Mouse (Mus musculus): ENCODE measurements around the gene Slc39a3. TPM values are rescaled to one million over a fixed set of nuclear protein-coding genes. Genes with fewer than 3 reads are reported as not detected.

The Slc39a3 gene
- polyA plus RNA-seq, 1 experiment from 2014 or later, result 18.2 TPM

DNA sequence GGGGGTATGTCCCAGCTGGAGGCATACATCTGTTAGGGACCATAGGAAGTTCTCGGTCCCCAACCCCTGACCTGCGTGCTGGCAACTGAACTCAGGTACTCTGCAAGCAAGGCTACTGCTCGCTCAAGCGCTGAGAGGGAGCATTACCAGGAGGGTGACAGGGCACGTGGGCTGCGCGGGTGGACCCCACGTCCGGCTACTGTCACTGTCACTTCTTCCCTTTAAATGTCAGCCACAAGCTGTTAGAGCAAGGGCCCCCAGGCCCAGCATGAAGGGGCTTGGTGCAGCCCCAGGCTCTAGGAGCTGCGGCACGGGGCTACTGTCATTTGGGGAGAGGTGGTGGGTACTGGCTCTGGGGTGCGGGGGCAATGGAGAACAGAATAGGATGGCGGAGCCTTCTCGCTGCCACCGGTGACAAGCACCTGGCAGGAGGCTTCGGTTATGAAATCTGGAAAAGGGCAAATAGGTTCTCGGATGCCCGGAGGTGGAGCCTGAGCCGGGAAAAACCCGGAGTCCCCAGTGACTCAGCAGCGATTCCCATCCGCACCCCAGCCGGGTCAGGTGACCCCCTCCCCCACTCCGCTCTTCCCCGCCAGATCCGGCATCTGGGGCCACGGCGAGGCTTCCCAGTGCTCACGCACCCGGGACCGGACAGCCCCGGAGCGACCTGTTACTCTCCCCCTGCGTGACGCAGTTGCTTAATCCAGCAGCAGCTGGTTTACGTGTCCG lies 51.8 kb downstream of the Slc39a3 start:
- H3K27me3 ChIP-seq (ENCODE audit: control insufficient read depth, insufficient read depth, low read length), result peaks cover 3% of the 10 kb centered on the region; the same call in 1 of the 2 replicates
- H3K4me1 ChIP-seq (ENCODE audit: control insufficient read depth, insufficient read depth, low read length), result peaks cover 8% of the 10 kb centered on the region
- WGBS, result 10% methylated on average over 37 of the region's 37 CpGs
- no peaks in the 10 kb centered on the region for H3K9me3 ChIP-seq (replicated peaks; ENCODE audit: control insufficient read depth, low read length)
- H3K9ac ChIP-seq (ENCODE audit: low read length), result peak overlapping the region; percentile 58
- H3K4me3 ChIP-seq (replicated peaks; ENCODE audit: low read length), result peak overlapping the region; percentile 43
- peak overlapping the region; percentile 60 for H3K4me2 ChIP-seq (ENCODE audit: low read depth, low read length)
- H3K36me3 ChIP-seq (ENCODE audit: control insufficient read depth, insufficient read depth, low read length), result no peaks in the 10 kb centered on the region
- H3K27ac ChIP-seq (ENCODE audit: low read length), result peak overlapping the region; percentile 46; the same call in 1 of the 2 replicates
- ATAC-seq (ENCODE audit: insufficient read depth, low FRiP score), result peak; percentile 3; the same call in 1 of the 2 replicates

DNA sequence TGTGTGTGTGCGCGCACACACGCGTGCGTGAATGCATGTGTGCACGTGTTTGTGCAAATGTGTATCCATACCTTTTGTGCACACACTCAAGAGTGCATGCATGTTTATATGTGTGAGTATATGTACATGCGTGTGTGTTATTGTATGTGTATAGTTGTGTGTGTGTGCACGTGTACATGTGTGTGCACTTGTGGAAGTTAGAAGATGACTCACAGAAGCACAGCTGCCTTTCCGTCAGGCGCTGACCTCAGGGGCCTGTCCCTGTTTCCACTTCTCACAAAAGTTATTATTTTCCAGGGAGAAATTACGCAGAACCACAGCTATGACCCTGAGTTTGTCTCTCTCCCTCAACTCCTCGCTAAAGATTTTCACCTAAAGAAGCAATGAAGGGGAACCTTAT lies 53.0 kb downstream of the Slc39a3 start:
- Histone ChIP-seq H3K9ac (ENCODE audit: low read length) (no peak overlapping the region), H3K4me3 (replicated peaks; ENCODE audit: low read length) (no peak overlapping the region), H3K36me3 (ENCODE audit: control insufficient read depth, insufficient read depth, low read length) (no peaks in the 10 kb centered on the region), H3K4me2 (ENCODE audit: low read depth, low read length) (no peak overlapping the region), H3K9me3 (replicated peaks; ENCODE audit: control insufficient read depth, low read length) (no peaks in the 10 kb centered on the region), H3K27ac (ENCODE audit: low read length) (no peak overlapping the region), H3K4me1 (ENCODE audit: control insufficient read depth, insufficient read depth, low read length) (peaks cover 8% of the 10 kb centered on the region), H3K27me3 (ENCODE audit: control insufficient read depth, insufficient read depth, low read length) (peaks cover 3% of the 10 kb centered on the region; the same call in 1 of the 2 replicates)
- ATAC-seq (ENCODE audit: insufficient read depth, low FRiP score), result no peak
- WGBS, result 86% methylated on average over 12 of the region's 12 CpGs

DNA sequence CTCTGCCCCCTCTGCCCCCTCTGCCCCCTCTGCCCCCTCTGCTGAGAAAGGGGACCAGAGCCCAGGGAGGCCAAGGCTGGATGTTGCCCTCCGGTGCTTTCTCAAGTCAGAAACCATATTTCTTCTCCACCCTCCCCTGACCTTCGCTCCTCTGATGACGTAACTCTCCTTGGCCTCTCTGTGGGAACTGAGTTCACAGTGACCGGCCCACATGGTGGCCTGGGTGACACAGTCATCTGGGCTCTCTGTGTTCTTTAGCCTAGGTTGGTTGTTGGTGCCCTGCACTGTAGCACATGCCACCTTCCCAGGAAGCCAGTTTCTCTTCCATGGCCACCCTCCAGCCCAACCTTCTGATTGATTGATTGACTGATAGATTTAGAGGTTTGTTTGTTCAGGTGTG lies 54.8 kb downstream of the Slc39a3 start:
- Histone ChIP-seq H3K36me3 (ENCODE audit: control insufficient read depth, insufficient read depth, low read length) (no peaks in the 10 kb centered on the region), H3K4me3 (replicated peaks; ENCODE audit: low read length) (no peak overlapping the region), H3K4me1 (ENCODE audit: control insufficient read depth, insufficient read depth, low read length) (peaks cover 4% of the 10 kb centered on the region; the same call in 1 of the 2 replicates), H3K9ac (ENCODE audit: low read length) (no peak overlapping the region), H3K27me3 (ENCODE audit: control insufficient read depth, insufficient read depth, low read length) (peaks cover 3% of the 10 kb centered on the region; the same call in 1 of the 2 replicates), H3K4me2 (ENCODE audit: low read depth, low read length) (no peak overlapping the region), H3K27ac (ENCODE audit: low read length) (no peak overlapping the region), H3K9me3 (replicated peaks; ENCODE audit: control insufficient read depth, low read length) (no peaks in the 10 kb centered on the region)
- peak; percentile 36; the same call in 1 of the 2 replicates for ATAC-seq (ENCODE audit: insufficient read depth, low FRiP score)
- WGBS, result 44% methylated on average over 4 of the region's 4 CpGs

DNA sequence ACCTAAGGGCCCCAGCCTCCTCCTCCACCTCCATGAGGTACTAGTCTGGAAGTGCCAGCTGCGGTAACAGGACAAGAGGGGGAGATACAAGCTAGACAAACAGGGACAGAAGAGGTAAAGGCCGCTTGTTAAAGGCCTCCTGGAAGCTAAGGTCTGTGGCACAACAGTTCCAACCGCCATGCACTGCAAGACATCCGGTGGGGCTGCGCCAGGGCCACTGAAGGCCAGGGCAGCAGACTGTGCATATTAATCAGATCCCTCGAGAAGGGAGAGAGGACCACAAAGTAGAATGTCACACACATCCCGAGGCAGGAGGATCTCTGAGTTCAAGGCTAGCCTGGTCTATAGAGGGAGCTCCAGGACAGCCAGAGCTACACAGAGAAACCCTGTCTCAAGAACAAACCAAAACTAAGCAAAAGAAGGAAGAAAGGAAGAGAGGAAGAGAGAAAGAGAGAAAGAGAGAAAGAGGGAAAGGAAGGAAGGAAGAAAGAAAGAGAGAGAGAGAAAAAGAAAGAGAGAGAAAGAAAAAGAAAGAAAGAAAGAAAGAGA lies 55.6 kb downstream of the Slc39a3 start:
- Histone ChIP-seq H3K9ac (ENCODE audit: low read length) (no peak overlapping the region), H3K4me3 (replicated peaks; ENCODE audit: low read length) (no peak overlapping the region), H3K36me3 (ENCODE audit: control insufficient read depth, insufficient read depth, low read length) (no peaks in the 10 kb centered on the region), H3K27ac (ENCODE audit: low read length) (no peak overlapping the region), H3K4me1 (ENCODE audit: control insufficient read depth, insufficient read depth, low read length) (peaks cover 4% of the 10 kb centered on the region; the same call in 1 of the 2 replicates), H3K27me3 (ENCODE audit: control insufficient read depth, insufficient read depth, low read length) (peaks cover 3% of the 10 kb centered on the region; the same call in 1 of the 2 replicates), H3K9me3 (replicated peaks; ENCODE audit: control insufficient read depth, low read length) (no peaks in the 10 kb centered on the region), H3K4me2 (ENCODE audit: low read depth, low read length) (no peak overlapping the region)
- no peak for ATAC-seq (ENCODE audit: insufficient read depth, low FRiP score)
- WGBS, result 57% methylated on average over 7 of the region's 7 CpGs

Other genes starting within 250 kb of the Slc39a3 start
- 51.3 and 53.7 TPM in 2 replicates for gene Sf3a2, start 239.2 kb downstream of the Slc39a3 start, polyA plus RNA-seq (2015; fragmentation: Nextera tagmentation; extraction: Ambion mirVana)
- gene Plekhj1, start 238.8 kb downstream of the Slc39a3 start, polyA plus RNA-seq (2015; fragmentation: Nextera tagmentation; extraction: Ambion mirVana), result 102 and 114 TPM in 2 replicates
- gene Amh, start 232.2 kb downstream of the Slc39a3 start, polyA plus RNA-seq (2015; fragmentation: Nextera tagmentation; extraction: Ambion mirVana), result not detected in 2 replicates
- gene Jsrp1, start 223.9 kb downstream of the Slc39a3 start, polyA plus RNA-seq (2015; fragmentation: Nextera tagmentation; extraction: Ambion mirVana), result 0.65 and 8.4 TPM in 2 replicates
- gene Oaz1, start 210.8 kb downstream of the Slc39a3 start, polyA plus RNA-seq (2015; fragmentation: Nextera tagmentation; extraction: Ambion mirVana), result 1,560 and 1,582 TPM in 2 replicates
- gene Lingo3, start 193.4 kb downstream of the Slc39a3 start, polyA plus RNA-seq (2015; fragmentation: Nextera tagmentation; extraction: Ambion mirVana), result 0.05 and 0.12 TPM in 2 replicates
- gene Lsm7, start 182.2 kb downstream of the Slc39a3 start, polyA plus RNA-seq (2015; fragmentation: Nextera tagmentation; extraction: Ambion mirVana), result 192 and 210 TPM in 2 replicates
- 40.0 and 42.7 TPM in 2 replicates for gene Sppl2b, start 182.2 kb downstream of the Slc39a3 start, polyA plus RNA-seq (2015; fragmentation: Nextera tagmentation; extraction: Ambion mirVana)
- gene Tmprss9, start 165.6 kb downstream of the Slc39a3 start, polyA plus RNA-seq (2015; fragmentation: Nextera tagmentation; extraction: Ambion mirVana), result 0.06 TPM in 1 of 2 replicates, not detected in the other
- 288 and 309 TPM in 2 replicates for gene Timm13, start 136.5 kb downstream of the Slc39a3 start, polyA plus RNA-seq (2015; fragmentation: Nextera tagmentation; extraction: Ambion mirVana)
- gene Lmnb2, start 119.2 kb downstream of the Slc39a3 start, polyA plus RNA-seq (2015; fragmentation: Nextera tagmentation; extraction: Ambion mirVana), result 43.4 and 43.9 TPM in 2 replicates
- 34.8 and 40.9 TPM in 2 replicates for gene Gadd45b, start 107.4 kb downstream of the Slc39a3 start, polyA plus RNA-seq (2015; fragmentation: Nextera tagmentation; extraction: Ambion mirVana)
- gene Gng7, start 22.5 kb downstream of the Slc39a3 start, polyA plus RNA-seq (2015; fragmentation: Nextera tagmentation; extraction: Ambion mirVana), result 5.2 and 6.1 TPM in 2 replicates
- gene Diras1, start 11.8 kb downstream of the Slc39a3 start, polyA plus RNA-seq (2015; fragmentation: Nextera tagmentation; extraction: Ambion mirVana), result 0.49 and 0.57 TPM in 2 replicates
- 163 and 167 TPM in 2 replicates for gene Sgta, start 22.8 kb upstream of the Slc39a3 start, polyA plus RNA-seq (2015; fragmentation: Nextera tagmentation; extraction: Ambion mirVana)
- 55.4 and 64.4 TPM in 2 replicates for gene Thop1, start 32.6 kb upstream of the Slc39a3 start, polyA plus RNA-seq (2015; fragmentation: Nextera tagmentation; extraction: Ambion mirVana)
- 14.5 and 18.9 TPM in 2 replicates for gene Creb3l3, start 61.4 kb upstream of the Slc39a3 start, polyA plus RNA-seq (2015; fragmentation: Nextera tagmentation; extraction: Ambion mirVana)
- gene Map2k2, start 68.5 kb upstream of the Slc39a3 start, polyA plus RNA-seq (2015; fragmentation: Nextera tagmentation; extraction: Ambion mirVana), result 143 and 145 TPM in 2 replicates
- 36.6 and 47.4 TPM in 2 replicates for gene Zbtb7a, start 97.8 kb upstream of the Slc39a3 start, polyA plus RNA-seq (2015; fragmentation: Nextera tagmentation; extraction: Ambion mirVana)
- 34.8 and 35.8 TPM in 2 replicates for gene Pias4, start 130.5 kb upstream of the Slc39a3 start, polyA plus RNA-seq (2015; fragmentation: Nextera tagmentation; extraction: Ambion mirVana)
- 533 and 575 TPM in 2 replicates for gene Eef2, start 139.2 kb upstream of the Slc39a3 start, polyA plus RNA-seq (2015; fragmentation: Nextera tagmentation; extraction: Ambion mirVana)
- gene Dapk3, start 145.6 kb upstream of the Slc39a3 start, polyA plus RNA-seq (2015; fragmentation: Nextera tagmentation; extraction: Ambion mirVana), result 30.5 and 32.4 TPM in 2 replicates
- gene 4930442H23Rik, start 146.4 kb upstream of the Slc39a3 start, polyA plus RNA-seq (2015; fragmentation: Nextera tagmentation; extraction: Ambion mirVana), result not detected in 2 replicates
- gene Nmrk2, start 164.6 kb upstream of the Slc39a3 start, polyA plus RNA-seq (2015; fragmentation: Nextera tagmentation; extraction: Ambion mirVana), result 0.57 TPM in 1 of 2 replicates, not detected in the other
- gene Atcay, start 193.4 kb upstream of the Slc39a3 start, polyA plus RNA-seq (2015; fragmentation: Nextera tagmentation; extraction: Ambion mirVana), result 1.5 TPM in 2 replicates
- 5.3 and 5.9 TPM in 2 replicates for gene Zfr2, start 195.7 kb upstream of the Slc39a3 start, polyA plus RNA-seq (2015; fragmentation: Nextera tagmentation; extraction: Ambion mirVana)
- gene Matk, start 215.5 kb upstream of the Slc39a3 start, polyA plus RNA-seq (2015; fragmentation: Nextera tagmentation; extraction: Ambion mirVana), result 3.6 and 4.2 TPM in 2 replicates
- 197 and 220 TPM in 2 replicates for gene Mrpl54, start 229.5 kb upstream of the Slc39a3 start, polyA plus RNA-seq (2015; fragmentation: Nextera tagmentation; extraction: Ambion mirVana)
- gene Apba3, start 229.5 kb upstream of the Slc39a3 start, polyA plus RNA-seq (2015; fragmentation: Nextera tagmentation; extraction: Ambion mirVana), result 61.6 and 66.9 TPM in 2 replicates

All from stomach, embryonic 16.5 days (tissue).